Mouse (Mus musculus) ES-Bruce4 (cell line): ENCODE measurements at regions not wholly inside any gene's neighbourhood (a gene's known extent, or its start where the extent isn't known, plus 50 kb on each side); places are given as distances from the start of the nearest gene placed in this dataset.

Source experiments
- H3K27ac ChIP-seq: 2 replicates; pipeline ENCODE4 v1.5.1; 2012; ENCODE audit warnings: low read length, inconsistent platforms; ENCODE audit not compliant: insufficient read depth
- H3K27me3 ChIP-seq: 2 replicates; pipeline ENCODE4 v1.6.1; 2012; ENCODE audit warnings: mild to moderate bottlenecking, low read length, inconsistent platforms; ENCODE audit not compliant: control insufficient read depth, poor library complexity, insufficient read depth, severe bottlenecking
- H3K36me3 ChIP-seq: 2 replicates; pipeline ENCODE4 v1.6.1; 2012; ENCODE audit warnings: inconsistent platforms, mild to moderate bottlenecking, low read length, moderate library complexity; ENCODE audit not compliant: control insufficient read depth, poor library complexity, insufficient read depth, severe bottlenecking
- H3K4me1 ChIP-seq: one replicate; pipeline ENCODE4 v1.8.1; 2011; ENCODE audit warnings: low read length; ENCODE audit not compliant: control insufficient read depth, insufficient read depth
- H3K4me3 ChIP-seq: 2 replicates; pipeline ENCODE4 v1.5.1; 2011; ENCODE audit warnings: low read depth, mild to moderate bottlenecking, low read length
- H3K9ac ChIP-seq: 2 replicates; pipeline ENCODE4 v1.6.1; 2012; ENCODE audit warnings: low read depth, mild to moderate bottlenecking, inconsistent platforms; ENCODE audit not compliant: poor library complexity, severe bottlenecking
- H3K9me3 ChIP-seq: replicated peaks from 2 replicates; pipeline ENCODE4 v1.6.1; 2012; ENCODE audit warnings: mild to moderate bottlenecking, low read length, inconsistent platforms; ENCODE audit not compliant: control insufficient read depth, poor library complexity, insufficient read depth, severe bottlenecking
- CTCF ChIP-seq: IDR thresholded peaks from one replicate; pipeline ENCODE4 v1.8.1; 2011; ENCODE audit warnings: low read depth, low read length
- EP300 ChIP-seq: IDR thresholded peaks from 2 replicates; pipeline ENCODE4 v1.6.1; 2011; ENCODE audit warnings: low read depth, low read length; ENCODE audit not compliant: insufficient read depth
- POLR2A ChIP-seq: IDR thresholded peaks from one replicate; pipeline ENCODE4 v1.8.1; 2011; ENCODE audit warnings: low read length; ENCODE audit not compliant: insufficient read depth

DNA sequence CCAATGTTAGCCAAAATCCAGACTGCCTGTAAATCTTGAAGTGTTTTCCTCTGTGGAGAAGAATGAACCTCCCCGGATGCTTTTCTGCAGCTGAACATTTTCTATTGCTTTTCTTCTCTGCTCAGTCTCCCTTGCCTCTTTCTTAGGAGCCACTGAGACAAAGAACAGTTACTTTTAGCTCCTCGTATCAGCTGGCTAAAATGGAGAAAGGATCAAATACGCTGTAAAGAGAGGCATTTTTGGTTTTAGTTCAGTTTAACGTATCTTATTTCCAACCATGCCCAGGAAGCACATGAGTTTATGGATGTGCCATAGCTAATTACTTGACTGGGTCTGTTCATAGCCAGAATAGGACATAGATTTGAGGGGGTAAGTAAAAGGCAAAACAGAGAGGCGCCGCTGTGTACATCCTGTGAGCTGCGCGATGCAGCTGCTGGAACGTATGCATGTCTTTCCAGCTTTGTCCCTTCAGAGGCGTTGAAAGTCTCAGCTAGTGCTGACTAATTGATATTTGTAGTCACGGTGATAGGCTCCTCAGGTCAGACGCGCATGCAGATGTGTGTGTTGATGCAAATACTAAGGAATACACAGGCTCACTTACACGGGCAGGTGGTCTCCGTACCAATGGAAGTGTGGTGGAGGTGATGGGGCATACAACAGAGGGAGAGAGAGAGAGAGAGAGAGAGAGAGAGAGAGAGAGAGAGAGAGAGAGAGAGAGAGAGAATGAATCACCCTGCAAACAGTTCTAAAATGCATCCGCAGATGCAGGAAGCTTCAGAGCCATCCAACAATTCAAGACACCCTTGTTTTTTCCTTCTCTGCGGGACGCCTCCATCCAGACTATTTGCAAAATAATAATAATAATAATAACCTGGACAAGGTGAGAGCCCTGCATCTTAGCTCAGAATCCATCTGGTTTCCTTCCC, 216.5 kb upstream of the Ubash3b start:
- no peaks in the 10 kb centered on the region for H3K27me3 ChIP-seq
- no peak overlapping the region for H3K9ac ChIP-seq
- no peak overlapping the region for H3K4me3 ChIP-seq
- no peaks in the 10 kb centered on the region for H3K36me3 ChIP-seq
- H3K4me1 ChIP-seq, result peaks cover 4% of the 10 kb centered on the region
- TF ChIP-seq EP300, result no peak
- no peak for TF ChIP-seq CTCF
- TF ChIP-seq POLR2A, result no peak
- no peaks in the 10 kb centered on the region for H3K9me3 ChIP-seq
- no peak overlapping the region for H3K27ac ChIP-seq

DNA sequence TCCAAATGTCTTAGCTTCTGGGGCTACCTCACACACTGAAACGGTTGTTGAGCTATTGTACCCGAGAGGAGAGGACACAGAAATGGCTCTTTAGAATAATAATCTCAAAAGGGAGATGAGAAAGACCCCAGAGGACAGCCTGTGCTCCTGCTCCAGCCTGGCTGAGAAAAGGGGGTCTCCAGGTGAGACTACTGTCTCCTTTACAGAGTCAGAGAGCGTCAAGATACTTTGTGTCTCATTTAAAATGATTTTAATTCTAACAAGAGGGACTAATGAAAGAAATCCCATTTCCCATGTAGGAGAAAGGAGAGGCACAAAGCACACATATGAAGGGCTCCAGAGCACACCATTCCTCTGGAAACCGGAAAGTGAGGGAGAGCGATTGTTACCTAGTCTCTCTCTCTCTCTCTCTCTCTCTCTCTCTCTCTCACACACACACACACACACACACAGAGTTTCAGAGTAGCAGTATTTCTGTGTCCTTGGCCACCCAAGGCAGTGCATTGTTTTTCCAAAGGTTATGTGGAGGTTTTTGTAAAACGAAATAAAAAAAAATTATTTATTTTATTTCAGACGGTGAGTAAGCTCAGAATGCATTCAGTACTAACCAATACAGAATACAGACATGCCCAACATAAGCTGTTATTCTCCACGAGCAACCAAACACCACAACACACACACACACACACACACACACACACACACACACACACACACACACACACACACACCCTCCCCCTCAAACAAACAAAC, 215.6 kb upstream of the Ubash3b start:
- no peak overlapping the region for H3K9ac ChIP-seq

DNA sequence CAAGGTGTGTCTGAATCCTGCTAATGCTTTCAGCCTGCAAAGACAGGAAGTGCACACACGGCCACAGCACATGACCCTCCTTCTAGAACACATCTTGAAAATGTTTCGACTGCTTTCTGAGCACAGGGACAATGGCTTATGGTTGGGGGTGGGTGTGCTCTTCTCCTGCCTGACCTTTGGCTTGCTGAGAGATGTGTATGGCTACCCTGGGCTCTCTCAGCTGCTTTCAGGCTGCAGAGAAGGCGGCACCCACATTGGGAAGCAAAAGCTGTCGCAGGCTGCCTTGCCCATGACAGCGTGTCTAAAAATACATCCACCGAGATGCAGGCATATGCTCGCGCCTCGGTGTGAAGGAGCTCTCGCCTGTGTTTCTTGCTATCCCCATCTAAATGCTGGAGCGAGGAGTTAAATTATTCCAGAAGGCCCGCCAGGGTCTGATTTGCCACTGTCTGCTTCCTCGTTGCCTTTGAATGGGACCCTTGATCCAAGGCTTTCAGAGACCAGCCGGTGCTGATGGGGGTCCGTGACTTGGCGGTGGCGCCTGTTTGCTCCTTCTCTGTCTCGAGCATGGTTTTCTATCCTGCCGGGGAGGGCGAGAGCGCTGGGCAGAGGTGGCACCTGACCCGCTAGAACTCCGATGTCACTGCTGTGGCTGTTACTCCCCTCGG, 214.6 kb upstream of the Ubash3b start:
- peaks cover 4% of the 10 kb centered on the region for H3K4me1 ChIP-seq

More for the DNA sequence above, 215.6 kb upstream of the Ubash3b start:
- Histone ChIP-seq H3K27ac (no peak overlapping the region), H3K36me3 (no peaks in the 10 kb centered on the region), H3K27me3 (no peaks in the 10 kb centered on the region), H3K9me3 (no peaks in the 10 kb centered on the region), H3K4me1 (peaks cover 4% of the 10 kb centered on the region), H3K4me3 (no peak overlapping the region)
- TF ChIP-seq POLR2A (no peak), CTCF (no peak)

DNA sequence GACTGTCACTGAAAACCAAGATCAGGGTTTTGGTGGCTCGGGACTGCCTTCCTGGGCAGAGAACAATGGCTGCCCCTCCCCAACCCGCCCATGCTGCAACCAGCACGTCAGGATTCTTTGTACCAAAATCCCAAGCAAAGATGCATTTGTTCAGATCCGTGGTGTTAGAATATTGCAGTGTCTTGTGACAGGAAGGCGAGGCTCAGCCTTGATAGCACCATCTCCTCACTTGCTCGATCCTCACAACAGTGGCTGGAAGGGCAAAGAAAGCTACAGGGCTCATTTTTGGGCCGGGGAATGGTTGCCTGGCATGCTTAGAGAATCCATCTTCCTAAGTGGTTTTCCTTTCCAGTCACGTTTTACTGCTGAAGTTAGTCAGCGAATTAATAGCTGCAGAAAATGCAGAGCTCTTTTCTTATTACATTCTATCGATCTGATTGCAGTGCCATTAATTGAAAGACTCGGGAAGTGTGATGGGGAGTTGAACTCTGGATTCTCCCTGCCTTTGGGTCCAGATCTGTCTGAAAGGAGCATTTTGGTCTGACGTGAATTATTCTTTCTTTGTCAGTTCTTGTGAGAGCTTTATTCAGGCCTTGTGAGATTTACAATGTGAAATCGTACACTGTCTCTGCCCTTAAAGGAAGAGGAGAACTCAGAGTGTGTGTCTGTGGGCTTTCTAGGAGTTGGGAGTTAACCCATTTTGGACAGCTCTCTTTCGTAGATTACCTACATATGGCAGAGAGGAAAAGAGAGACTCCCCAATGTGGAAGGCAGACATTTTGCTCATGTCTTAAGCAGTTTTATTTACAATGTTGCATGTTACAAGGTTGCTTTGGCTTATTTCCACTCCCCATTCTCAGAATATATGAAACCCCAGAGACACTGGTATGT, 213.3 kb upstream of the Ubash3b start:
- Histone ChIP-seq H3K4me3 (no peak overlapping the region), H3K9ac (no peak overlapping the region), H3K27ac (no peak overlapping the region), H3K4me1 (peaks cover 4% of the 10 kb centered on the region), H3K27me3 (no peaks in the 10 kb centered on the region), H3K9me3 (no peaks in the 10 kb centered on the region), H3K36me3 (no peaks in the 10 kb centered on the region)
- TF ChIP-seq EP300 (no peak), CTCF (no peak), POLR2A (no peak)

More for the DNA sequence above, 214.6 kb upstream of the Ubash3b start:
- no peaks in the 10 kb centered on the region for H3K36me3 ChIP-seq
- H3K27ac ChIP-seq, result no peak overlapping the region
- H3K9ac ChIP-seq, result peak overlapping the region; percentile 16
- TF ChIP-seq EP300 (no peak), POLR2A (no peak), CTCF (no peak)
- H3K27me3 ChIP-seq, result no peaks in the 10 kb centered on the region
- no peaks in the 10 kb centered on the region for H3K9me3 ChIP-seq
- peak overlapping the region; percentile 48; the same call in 1 of the 2 replicates for H3K4me3 ChIP-seq

DNA sequence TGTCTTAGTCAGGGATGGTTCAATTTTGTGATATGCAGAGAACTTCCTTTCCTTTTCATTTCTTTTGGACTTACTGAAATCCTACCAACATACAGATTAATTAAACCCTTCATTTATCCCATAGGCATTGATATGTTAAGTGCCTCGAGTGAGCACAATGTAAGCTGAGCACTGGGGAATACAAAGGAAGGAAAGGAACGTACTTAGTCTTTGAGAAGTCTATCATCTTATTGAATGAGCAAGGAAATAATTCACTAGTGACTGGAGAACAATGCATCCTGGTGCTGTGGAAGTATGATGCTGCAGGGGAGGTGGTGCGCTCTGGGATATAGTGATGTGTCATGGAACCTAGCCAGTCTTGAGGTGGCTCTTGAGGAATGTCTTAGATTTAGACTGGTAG, 204.9 kb upstream of the Ubash3b start:
- Histone ChIP-seq H3K4me1 (no peaks in the 10 kb centered on the region), H3K9ac (no peak overlapping the region), H3K4me3 (no peak overlapping the region), H3K27ac (no peak overlapping the region), H3K36me3 (no peaks in the 10 kb centered on the region), H3K9me3 (no peaks in the 10 kb centered on the region), H3K27me3 (no peaks in the 10 kb centered on the region)
- TF ChIP-seq EP300, result no peak
- no peak for TF ChIP-seq POLR2A
